Mouse (Mus musculus) neural tube, embryonic 12.5 days (tissue): ENCODE results near the gene Frmd4a. TPM values are rescaled to one million over a fixed set of nuclear protein-coding genes. Genes with fewer than 3 reads are reported as not detected.

Source experiments
- ATAC-seq: fragments of 200-750 bp; cut with Nextera tagmentation; 2 replicates; pipeline ENCODE4 v1.8.0; 2017; ENCODE audit warnings: low read depth, mild to moderate bottlenecking, moderate TSS enrichment, moderate library complexity; ENCODE audit not compliant: low FRiP score
- H3K27ac ChIP-seq: fragments of 300-500 bp; sonication (generic); 2 replicates; pipeline ENCODE4 v1.5.1; 2016
- H3K27me3 ChIP-seq: fragments of 300-500 bp; sonication (generic); replicated peaks from 2 replicates; pipeline ENCODE4 v1.6.1; 2016; ENCODE audit warnings: mild to moderate bottlenecking
- H3K36me3 ChIP-seq: fragments of 300-500 bp; sonication (generic); 2 replicates; pipeline ENCODE4 v1.6.1; 2016; ENCODE audit warnings: mild to moderate bottlenecking
- H3K4me1 ChIP-seq: fragments of 300-500 bp; sonication (generic); 2 replicates; pipeline ENCODE4 v1.6.1; 2016
- H3K4me2 ChIP-seq: fragments of 300-500 bp; sonication (generic); replicated peaks from 2 replicates; pipeline ENCODE4 v1.6.1; 2016; ENCODE audit warnings: mild to moderate bottlenecking
- H3K4me3 ChIP-seq: fragments of 300-500 bp; sonication (generic); 2 replicates; pipeline ENCODE4 v1.5.1; 2016
- H3K9ac ChIP-seq: fragments of 300-500 bp; sonication (generic); 2 replicates; pipeline ENCODE4 v1.6.1; 2016; ENCODE audit warnings: mild to moderate bottlenecking
- H3K9me3 ChIP-seq: fragments of 300-500 bp; sonication (generic); 2 replicates; pipeline ENCODE4 v1.6.1; 2016; ENCODE audit warnings: mild to moderate bottlenecking
- WGBS: fragments of 180-500 bp; shearing (Covaris S2); methylation state at CpG from one replicate; pipeline ENCODE4 v1.1.7; 2016; 5-methylcytosine and 5-hydroxymethylcytosine counted together
- polyA plus RNA-seq: library from polyadenylated mRNA; unstranded; fragments of >200 nt; fragmentation: Nextera tagmentation; extraction: Ambion mirVana; gene quantifications from 2 replicates; pipeline ENCODE4 v1.2.1, GENCODE M21; 2016

The Frmd4a gene
- 55.6 and 56.7 TPM in 2 replicates for polyA plus RNA-seq

DNA sequence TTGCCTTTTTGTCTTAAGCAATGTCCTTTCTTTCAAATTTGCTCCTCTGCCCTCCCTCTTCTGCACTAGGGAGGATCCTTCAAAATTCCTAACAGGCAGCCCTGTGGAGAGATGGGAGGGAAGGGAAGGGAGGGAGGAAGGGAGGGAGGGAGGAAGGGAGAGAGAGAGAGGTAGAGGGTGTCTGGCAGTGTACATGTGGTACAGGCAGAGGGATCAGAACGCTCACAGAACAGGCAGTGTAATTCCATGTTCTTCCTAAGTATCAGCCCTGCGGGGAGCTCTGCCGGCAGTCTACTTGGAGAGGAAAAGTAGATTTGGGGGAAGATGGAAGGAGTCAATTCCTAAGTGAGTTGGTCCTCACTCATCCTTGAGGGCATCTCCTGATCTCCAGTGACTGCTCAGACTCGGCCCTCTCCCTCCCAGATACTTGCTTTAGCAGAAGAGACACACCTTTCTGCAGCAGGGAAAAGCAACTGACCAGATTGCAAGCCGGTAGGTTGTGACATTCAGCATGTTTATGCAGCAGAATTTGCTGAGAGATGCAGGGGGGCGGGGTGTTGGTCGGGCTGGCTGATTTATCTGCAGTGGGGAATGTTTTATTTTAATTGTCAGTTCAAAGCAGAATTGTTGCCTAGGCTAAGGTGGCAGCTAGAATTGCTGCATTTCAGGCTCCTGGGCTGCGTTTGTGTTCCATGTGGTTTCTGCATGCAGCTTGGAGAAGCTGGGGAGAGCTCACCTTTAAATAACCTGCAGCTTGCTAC, at the start of gene Frmd4a:
Gene Frmd4a, plus strand, starts transcription at position 190 of the 761 bp plus-strand sequence.
- H3K4me3 ChIP-seq = no peak within 1 kb of the TSS
- WGBS = 49% methylated on average over 8 of the region's 8 CpGs
- peak; percentile 22; the same call in 1 of the 2 replicates for ATAC-seq

DNA sequence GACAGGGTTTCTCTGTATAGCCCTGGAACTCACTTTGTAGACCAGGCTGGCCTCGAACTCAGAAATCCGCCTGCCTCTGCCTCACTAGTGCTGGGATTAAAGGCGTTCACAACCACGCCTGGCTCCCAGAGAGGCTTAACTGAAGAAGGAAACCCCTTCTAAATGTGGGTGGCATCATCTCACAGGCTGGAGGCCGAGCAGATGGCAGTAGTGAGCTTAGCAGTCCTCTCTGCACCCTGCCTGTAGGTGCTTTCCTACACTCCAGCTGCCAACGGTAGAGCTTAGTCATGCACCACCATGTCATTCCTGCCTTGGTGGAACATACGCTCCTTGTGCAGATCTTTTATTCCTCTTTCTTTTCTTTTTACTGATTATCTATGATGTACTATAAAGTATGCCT, 28.6 kb upstream of the Frmd4a start:
- no peak overlapping the region for H3K4me3 ChIP-seq
- no peak overlapping the region for H3K4me2 ChIP-seq
- WGBS = 89% methylated on average over 7 of the region's 7 CpGs
- no peaks in the 10 kb centered on the region; the same call in 1 of the 2 replicates for H3K27me3 ChIP-seq
- ATAC-seq = no peak
- no peaks in the 10 kb centered on the region for H3K9me3 ChIP-seq
- no peaks in the 10 kb centered on the region for H3K36me3 ChIP-seq
- H3K9ac ChIP-seq = no peak overlapping the region
- no peak overlapping the region for H3K27ac ChIP-seq
- no peaks in the 10 kb centered on the region for H3K4me1 ChIP-seq

More for the DNA sequence above, at the start of gene Frmd4a:
- Histone ChIP-seq H3K9me3 (no peaks in the 10 kb centered on the region), H3K4me2 (peak within 1 kb of the TSS; percentile 45), H3K27ac (0 out of 2 replicates have a peak within 1 kb of the TSS, but pooled peaks have one; percentile 26), H3K36me3 (no peaks in the 10 kb centered on the region), H3K4me1 (peaks cover 13% of the 10 kb centered on the region), H3K27me3 (no peaks in the 10 kb centered on the region), H3K9ac (peak within 1 kb of the TSS; percentile 48; the same call in 1 of the 2 replicates)

DNA sequence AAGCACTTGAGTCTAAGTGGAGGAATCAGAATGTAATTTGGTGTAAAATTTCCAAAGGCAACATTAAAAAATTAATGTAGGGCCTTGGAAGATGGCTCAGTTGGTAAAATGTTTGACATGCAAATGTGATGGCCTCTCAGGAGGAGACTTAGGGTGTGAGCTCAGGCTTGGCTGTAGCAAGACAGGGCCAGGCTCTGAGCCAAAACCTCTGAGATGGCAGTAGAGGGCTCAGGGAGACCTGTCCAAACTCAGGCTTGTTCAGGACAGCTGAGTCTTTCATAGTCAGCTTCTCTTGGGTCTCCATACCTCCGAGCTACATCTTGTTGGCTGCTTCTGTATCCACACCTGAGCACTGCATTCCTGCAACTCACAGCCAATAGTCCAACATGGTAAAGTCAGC, 27.1 kb upstream of the Frmd4a start:
- H3K4me2 ChIP-seq = no peak overlapping the region
- ATAC-seq = no peak
- H3K9ac ChIP-seq = no peak overlapping the region
- H3K36me3 ChIP-seq = no peaks in the 10 kb centered on the region
- WGBS = 74% methylated on average over 1 of the region's 1 CpGs
- H3K9me3 ChIP-seq = no peaks in the 10 kb centered on the region
- H3K4me1 ChIP-seq = no peaks in the 10 kb centered on the region
- no peak overlapping the region for H3K4me3 ChIP-seq
- H3K27ac ChIP-seq = no peak overlapping the region
- no peaks in the 10 kb centered on the region; the same call in 1 of the 2 replicates for H3K27me3 ChIP-seq

DNA sequence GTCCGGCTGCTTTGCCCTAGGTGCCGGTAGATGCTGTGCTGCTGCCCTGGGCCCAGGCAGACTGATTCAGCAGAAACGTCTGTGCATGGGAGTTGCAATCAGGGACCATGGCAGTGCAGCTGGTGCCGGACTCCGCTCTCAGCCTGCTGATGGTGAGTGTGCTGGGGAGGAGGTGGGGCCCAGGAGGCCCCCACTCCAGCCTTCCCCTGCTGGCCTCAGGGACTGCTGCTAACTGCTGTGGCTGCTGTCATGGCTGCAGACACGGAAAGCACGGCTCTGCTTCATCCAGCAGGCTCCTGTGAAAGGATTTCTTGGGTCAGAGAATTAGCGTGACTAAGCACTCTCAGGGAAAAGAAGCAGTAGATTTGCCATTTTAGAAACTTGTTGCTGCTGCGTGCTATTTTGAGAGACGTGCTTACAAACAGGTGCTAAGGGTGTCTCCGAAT, 937 bp downstream of the Frmd4a start:
- WGBS = 26% methylated on average over 11 of the region's 11 CpGs
- H3K4me2 ChIP-seq = peak overlapping the region; percentile 45
- no peak overlapping the region for H3K4me3 ChIP-seq
- H3K4me1 ChIP-seq = peaks cover 13% of the 10 kb centered on the region
- peak; percentile 94 for ATAC-seq
- no peaks in the 10 kb centered on the region for H3K27me3 ChIP-seq
- no peaks in the 10 kb centered on the region for H3K36me3 ChIP-seq
- peak overlapping the region; percentile 48; the same call in 1 of the 2 replicates for H3K9ac ChIP-seq
- no peaks in the 10 kb centered on the region for H3K9me3 ChIP-seq
- 0 out of 2 replicates have a peak overlapping the region, but pooled peaks have one; percentile 26 for H3K27ac ChIP-seq

DNA sequence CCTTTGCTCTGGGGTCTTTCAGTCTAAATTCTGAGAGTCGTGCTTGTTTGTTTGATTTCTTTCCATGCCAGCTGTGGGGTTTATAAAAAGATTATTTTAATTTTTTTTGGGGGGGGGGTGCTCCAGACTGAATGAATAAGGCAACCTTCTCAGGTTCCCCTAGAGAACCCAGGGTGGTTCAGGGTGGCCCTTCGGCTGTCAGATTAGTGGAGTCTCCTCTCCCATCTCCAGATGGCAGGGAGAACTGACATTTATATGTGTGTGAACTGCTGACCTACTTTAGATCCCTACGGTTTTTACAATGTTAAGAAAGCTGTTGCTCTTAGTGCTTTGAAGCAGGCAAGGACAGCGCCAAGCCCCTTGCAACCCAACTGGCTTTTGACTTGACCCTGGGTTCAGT, 1.4 kb downstream of the Frmd4a start:
- ATAC-seq = peak; percentile 17; the same call in 1 of the 2 replicates
- H3K4me1 ChIP-seq = peaks cover 13% of the 10 kb centered on the region
- 49% methylated on average over 4 of the region's 4 CpGs for WGBS
- H3K4me2 ChIP-seq = peak overlapping the region; percentile 45; the same call in 1 of the 2 replicates
- H3K36me3 ChIP-seq = no peaks in the 10 kb centered on the region
- no peak overlapping the region for H3K9ac ChIP-seq
- H3K4me3 ChIP-seq = no peak overlapping the region
- no peaks in the 10 kb centered on the region for H3K27me3 ChIP-seq
- no peak overlapping the region for H3K27ac ChIP-seq
- no peaks in the 10 kb centered on the region for H3K9me3 ChIP-seq

DNA sequence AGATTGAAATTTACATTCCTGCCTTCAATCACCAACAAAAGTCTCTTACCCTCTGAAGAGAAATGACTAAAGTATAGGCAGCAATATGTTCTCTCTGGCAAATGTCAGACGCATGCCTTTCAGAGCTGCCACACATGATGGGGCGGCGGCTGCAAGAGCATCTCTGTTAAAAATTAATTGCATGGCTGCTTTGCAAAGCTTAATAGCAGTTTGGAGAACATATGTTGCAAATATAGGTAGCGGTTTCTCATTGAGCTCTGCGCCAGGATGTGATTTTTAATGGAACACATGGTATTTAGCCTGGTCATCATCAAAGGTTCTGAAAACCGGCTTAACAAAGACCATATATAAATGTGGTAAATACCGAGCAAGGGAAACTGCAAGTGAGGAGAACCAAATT, 7.4 kb downstream of the Frmd4a start:
- Histone ChIP-seq H3K9ac (no peak overlapping the region), H3K4me2 (no peak overlapping the region), H3K36me3 (no peaks in the 10 kb centered on the region), H3K27ac (no peak overlapping the region), H3K4me3 (no peak overlapping the region), H3K4me1 (no peaks in the 10 kb centered on the region), H3K27me3 (no peaks in the 10 kb centered on the region), H3K9me3 (no peaks in the 10 kb centered on the region)
- 82% methylated on average over 7 of the region's 7 CpGs for WGBS
- no peak for ATAC-seq

DNA sequence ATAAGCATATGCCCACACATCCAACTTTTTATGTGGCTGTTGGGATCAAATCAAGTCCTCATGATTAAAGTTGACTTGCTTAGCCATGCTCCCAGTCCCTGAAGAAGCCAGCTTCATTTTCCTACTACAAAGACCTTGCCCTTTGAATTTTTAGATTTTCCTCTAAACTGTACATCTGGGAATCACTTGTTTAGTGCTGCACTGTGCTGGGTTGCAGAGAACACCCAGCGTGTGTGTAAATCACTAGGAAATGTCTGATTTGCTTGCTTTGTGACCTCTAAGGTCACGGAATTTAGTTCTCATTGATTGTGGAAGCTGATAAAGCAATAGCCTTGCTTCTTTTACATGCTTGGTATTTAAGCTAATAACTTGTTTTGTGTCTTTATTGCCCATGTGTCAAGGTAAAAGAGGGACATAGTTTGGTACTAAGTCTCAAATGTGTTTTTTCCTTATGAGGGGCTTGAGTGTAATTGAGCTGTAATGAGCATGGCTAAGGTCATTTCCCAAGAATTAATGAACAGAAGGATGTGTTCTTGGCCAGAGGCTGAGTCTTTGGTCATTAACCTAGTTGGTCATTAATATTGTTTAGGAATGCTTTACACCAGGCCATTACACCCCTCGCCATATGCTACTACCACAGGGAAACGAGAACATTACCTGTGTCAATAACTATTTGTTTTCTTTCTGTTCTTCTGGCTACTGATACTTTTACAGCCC, 11.7 kb downstream of the Frmd4a start:
- 58% methylated on average over 4 of the region's 4 CpGs for whole genome bisulfite sequencing
- Histone ChIP-seq H3K27ac (no peak overlapping the region), H3K4me1 (no peaks in the 10 kb centered on the region), H3K4me3 (no peak overlapping the region), H3K36me3 (no peaks in the 10 kb centered on the region), H3K9me3 (0 out of 2 replicates have a peak, but pooled peaks cover 4% of the 10 kb centered on the region), H3K27me3 (no peaks in the 10 kb centered on the region), H3K4me2 (no peak overlapping the region), H3K9ac (no peak overlapping the region)
- ATAC-seq = no peak

DNA sequence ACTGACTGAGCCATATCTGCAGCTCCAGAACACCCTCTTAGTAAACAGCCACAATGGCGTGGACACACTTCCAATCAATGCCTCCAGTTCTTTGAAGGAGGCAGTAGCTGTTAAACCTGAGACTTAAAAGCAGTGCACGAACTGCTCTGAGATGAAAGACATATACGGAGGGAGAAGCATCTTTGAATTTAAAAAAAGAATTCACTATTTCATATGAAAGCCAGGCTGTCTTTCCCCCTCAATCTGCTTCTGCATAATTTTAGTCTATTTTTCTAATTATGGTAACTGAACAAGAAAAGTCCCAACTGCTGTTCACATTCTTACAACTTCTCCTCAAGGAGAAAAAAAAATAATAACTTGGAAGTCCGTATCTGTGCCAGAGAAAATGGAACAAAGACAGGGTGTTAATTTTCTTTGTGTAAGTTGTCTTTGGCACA, 18.7 kb downstream of the Frmd4a start:
- Histone ChIP-seq H3K36me3 (no peaks in the 10 kb centered on the region), H3K9me3 (no peaks in the 10 kb centered on the region), H3K4me3 (no peak overlapping the region), H3K27me3 (no peaks in the 10 kb centered on the region), H3K9ac (no peak overlapping the region), H3K4me2 (no peak overlapping the region), H3K4me1 (no peaks in the 10 kb centered on the region), H3K27ac (no peak overlapping the region)
- whole genome bisulfite sequencing = 87% methylated on average over 4 of the region's 4 CpGs
- ATAC-seq = no peak

DNA sequence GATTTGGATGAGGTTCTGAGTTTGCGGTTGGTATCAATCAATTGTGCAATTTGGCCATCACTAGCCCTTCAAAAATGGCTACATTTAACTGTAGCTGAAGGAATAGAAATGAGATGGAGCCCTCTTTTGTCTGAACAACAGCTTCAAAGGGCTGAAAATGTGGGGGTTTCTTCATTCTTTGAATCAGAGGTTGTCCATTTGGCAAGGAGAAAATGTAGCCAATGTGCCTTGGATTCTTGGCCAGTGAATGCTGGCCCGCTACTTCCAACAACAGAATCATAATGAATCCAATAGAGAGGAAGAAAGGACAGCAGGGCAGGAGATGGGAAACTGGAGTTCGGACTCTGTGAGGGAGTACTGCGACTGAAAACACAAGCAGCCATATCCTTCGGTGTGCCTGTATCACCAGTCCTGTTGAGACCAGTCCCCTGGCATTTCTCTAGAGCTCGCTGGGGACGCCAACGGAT, 19.2 kb downstream of the Frmd4a start:
- Histone ChIP-seq H3K9me3 (no peaks in the 10 kb centered on the region), H3K36me3 (no peaks in the 10 kb centered on the region), H3K27me3 (no peaks in the 10 kb centered on the region), H3K9ac (no peak overlapping the region), H3K27ac (no peak overlapping the region), H3K4me1 (no peaks in the 10 kb centered on the region), H3K4me2 (no peak overlapping the region), H3K4me3 (no peak overlapping the region)
- WGBS = 95% methylated on average over 8 of the region's 8 CpGs
- no peak for ATAC-seq

DNA sequence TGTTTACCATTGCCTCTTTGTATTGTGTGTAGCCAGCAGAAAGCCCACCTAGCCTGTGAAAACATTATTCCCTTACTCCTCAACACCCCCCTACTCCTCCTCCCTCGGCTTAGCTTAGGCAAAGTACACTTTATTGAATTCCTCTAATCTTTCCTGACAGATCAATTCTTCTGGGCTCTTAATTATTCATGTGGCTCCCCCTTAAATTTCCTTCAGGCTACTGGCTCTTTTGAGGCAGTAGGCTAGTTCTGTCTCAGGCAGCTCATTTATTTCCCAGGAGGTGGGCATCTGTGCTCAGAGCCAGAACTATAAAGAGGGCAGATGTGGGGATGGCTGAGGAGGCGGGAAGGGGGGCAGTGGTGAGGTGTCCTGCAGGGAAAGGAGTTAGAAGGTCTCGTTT, 24.5 kb downstream of the Frmd4a start:
- ATAC-seq = no peak
- H3K36me3 ChIP-seq = no peaks in the 10 kb centered on the region
- H3K4me3 ChIP-seq = no peak overlapping the region
- no peak overlapping the region for H3K4me2 ChIP-seq
- H3K9ac ChIP-seq = no peak overlapping the region
- no peak overlapping the region for H3K27ac ChIP-seq
- 12% methylated on average over 3 of the region's 3 CpGs for WGBS
- H3K9me3 ChIP-seq = no peaks in the 10 kb centered on the region
- H3K4me1 ChIP-seq = peaks cover 6% of the 10 kb centered on the region; the same call in 1 of the 2 replicates
- H3K27me3 ChIP-seq = no peaks in the 10 kb centered on the region

DNA sequence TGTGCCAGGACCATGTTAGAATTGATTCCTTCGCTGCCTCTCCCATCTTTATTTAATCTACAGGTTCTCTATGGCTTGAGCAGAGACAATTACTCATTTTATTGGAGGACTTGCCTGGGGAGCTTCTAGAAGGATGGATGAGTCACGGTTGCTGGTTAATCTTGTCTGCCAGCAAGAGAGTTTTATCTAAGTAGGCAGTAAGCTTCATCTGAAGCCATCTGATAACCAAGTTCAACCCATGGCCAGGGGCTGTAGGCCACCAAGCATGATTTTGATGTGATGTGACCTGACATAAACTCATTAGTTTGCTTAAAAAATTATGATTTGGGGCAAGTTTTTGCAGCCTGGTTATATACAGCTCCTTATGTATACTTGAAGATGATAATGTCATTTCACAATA, 38.0 kb downstream of the Frmd4a start:
- no peak overlapping the region for H3K4me3 ChIP-seq
- H3K9ac ChIP-seq = no peak overlapping the region
- H3K27me3 ChIP-seq = no peaks in the 10 kb centered on the region
- no peak for ATAC-seq
- no peak overlapping the region for H3K4me2 ChIP-seq
- no peaks in the 10 kb centered on the region for H3K9me3 ChIP-seq
- 88% methylated on average over 2 of the region's 2 CpGs for WGBS
- H3K36me3 ChIP-seq = no peaks in the 10 kb centered on the region
- no peaks in the 10 kb centered on the region for H3K4me1 ChIP-seq
- H3K27ac ChIP-seq = no peak overlapping the region

DNA sequence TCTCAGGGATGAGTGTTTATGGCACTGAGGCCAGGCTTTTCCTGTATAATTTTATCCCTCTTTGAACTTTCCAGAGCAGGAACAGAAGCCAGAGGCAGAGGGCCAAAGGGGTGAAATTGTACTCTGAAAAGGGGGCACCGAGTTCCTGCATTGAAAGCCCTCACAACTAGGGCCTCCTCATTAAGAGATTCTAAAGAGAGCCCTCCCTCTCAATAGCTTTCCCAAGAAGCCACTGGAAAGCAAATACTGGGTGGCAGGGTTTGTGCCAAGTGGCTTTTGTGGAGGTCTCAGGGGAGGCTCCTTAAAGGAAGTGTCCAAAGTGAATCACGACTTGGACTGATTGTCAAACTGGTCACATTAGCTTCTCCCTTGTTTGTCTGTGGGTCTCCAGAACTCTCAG, 43.2 kb downstream of the Frmd4a start:
- H3K27me3 ChIP-seq = no peaks in the 10 kb centered on the region
- no peaks in the 10 kb centered on the region for H3K4me1 ChIP-seq
- no peak overlapping the region for H3K4me3 ChIP-seq
- no peak overlapping the region for H3K4me2 ChIP-seq
- H3K9me3 ChIP-seq = no peaks in the 10 kb centered on the region
- H3K36me3 ChIP-seq = no peaks in the 10 kb centered on the region
- no peak overlapping the region for H3K27ac ChIP-seq
- ATAC-seq = no peak
- no peak overlapping the region for H3K9ac ChIP-seq
- WGBS = 41% methylated on average over 2 of the region's 2 CpGs
